Mouse (Mus musculus): ENCODE measurements around the gene Zfp14. TPM values are rescaled to one million over a fixed set of nuclear protein-coding genes. Genes with fewer than 3 reads are reported as not detected.

Zfp14 gene
- total RNA-seq, 2 experiments from 2014 or later: 2.1 to 2.3 TPM

Small RNAs within 50 kb of the gene (microRNA-seq; reads per million reads assigned to microRNA genes)
- not detected for gene Gm23368

Other genes with a start within 250 kb of the Zfp14 start
- 1 to 10 TPM; 7.7 to 8.2 TPM for gene Zfp790, start 235.3 kb downstream of the Zfp14 start, total RNA-seq (2021)
- gene Zfp940, start 197.7 kb downstream of the Zfp14 start, total RNA-seq (2021): 1 to 10 TPM; 2.3 TPM
- gene Zfp420, start 191.4 kb downstream of the Zfp14 start, total RNA-seq (2021): 1 to 10 TPM; 2.9 to 3.7 TPM
- 1 to 10 TPM; 7.9 to 8.1 TPM for gene Zfp27, start 144.8 kb downstream of the Zfp14 start, total RNA-seq (2021)
- 1 to 10 TPM; 4.2 to 4.6 TPM for gene Zfp383, start 143.2 kb downstream of the Zfp14 start, total RNA-seq (2021)
- gene Zfp74, start 97.3 kb downstream of the Zfp14 start, total RNA-seq (2021): 1 to 10 TPM; 5.4 to 6.4 TPM
- 10 to 100 TPM; 11.0 to 16.9 TPM for gene Zfp568, start 67.4 kb downstream of the Zfp14 start, total RNA-seq (2021)
- 1 to 10 TPM; 1.6 to 2.7 TPM for gene Zfp82, start 21.5 kb upstream of the Zfp14 start, total RNA-seq (2021)
- gene Gm26920, start 39.0 kb upstream of the Zfp14 start, total RNA-seq (2021): not detected
- gene Zfp566, start 39.1 kb upstream of the Zfp14 start, total RNA-seq (2021): 1 to 10 TPM; 2.2 to 3.4 TPM
- 10 to 100 TPM; 33.3 to 37.9 TPM for gene Zfp260, start 43.4 kb upstream of the Zfp14 start, total RNA-seq (2021)
- gene Zfp382, start 70.6 kb upstream of the Zfp14 start, total RNA-seq (2021): 1 to 10 TPM; 1.3 TPM
- gene Zfp146, start 118.4 kb upstream of the Zfp14 start, total RNA-seq (2021): 10 to 100 TPM; 24.7 to 28.7 TPM
- gene Cox7a1, start 132.8 kb upstream of the Zfp14 start, total RNA-seq (2021): 100 to 1,000 TPM; 938 to 989 TPM
- gene Capns1, start 147.4 kb upstream of the Zfp14 start, total RNA-seq (2021): 100 to 1,000 TPM; 198 to 205 TPM
- gene Polr2i, start 180.6 kb upstream of the Zfp14 start, total RNA-seq (2021): 10 to 100 TPM; 57.1 to 57.7 TPM
- 10 to 100 TPM; 29.6 to 31.9 TPM for gene Tbcb, start 180.9 kb upstream of the Zfp14 start, total RNA-seq (2021)
- not detected for gene Ovol3, start 184.3 kb upstream of the Zfp14 start, total RNA-seq (2021)
- gene Thap8, start 228.7 kb upstream of the Zfp14 start, total RNA-seq (2021): not detected
- gene Wdr62, start 229.0 kb upstream of the Zfp14 start, total RNA-seq (2021): 1 to 10 TPM; 2.0 to 2.2 TPM
- gene Clip3, start 240.3 kb upstream of the Zfp14 start, total RNA-seq (2021): 1 to 10 TPM; 3.2 to 4.3 TPM

Data from gastrocnemius, adult 18-20 months (tissue).